Mouse (Mus musculus) cortical plate, adult 2 months (tissue): ENCODE results near the gene Nlrp1a.

Experiments used
- CTCF ChIP-seq: fragments of 200-500 bp; IDR thresholded peaks from 2 replicates; pipeline ENCODE4 v1.5.1; 2011; ENCODE audit warnings: mild to moderate bottlenecking, control low read depth, low read length; ENCODE audit not compliant: insufficient read depth; ENCODE audit errors: extremely low read depth
- POLR2A ChIP-seq: fragments of 200-500 bp; IDR thresholded peaks from 2 replicates; pipeline ENCODE4 v1.6.1; 2011; ENCODE audit warnings: mild to moderate bottlenecking, low read length, control low read depth; ENCODE audit not compliant: insufficient read depth; ENCODE audit errors: extremely low read depth

GRCm38 (mm10) chr11:71159439-71160136 lies 15.1 kb upstream of the Nlrp1a start:
- TF ChIP-seq CTCF = no peak
- no peak for TF ChIP-seq POLR2A
